In genomic region chr4:134624109-134624862, GRCm38 (mm10) we compare ENCODE assay signal across 8 mouse cellular contexts.
DNase-seq lines count a peak whose midpoint lies in the region; ATAC-seq lines count a peak whose summit lies in the region.

No protein-coding gene starts in this region.

- H3K27ac ChIP-seq in kidney, embryonic 14.5 days (ENCODE audit: low read depth, low read length) = no peak overlapping the region
- H3K27ac ChIP-seq in intestine, embryonic 15.5 days = peak overlapping the region; percentile 44; the same call in 1 of the 2 replicates
- H3K27ac ChIP-seq in lung, embryonic 15.5 days = no peak overlapping the region

- H3K9ac ChIP-seq in kidney, embryonic 14.5 days (ENCODE audit: low read depth, low read length) = no peak overlapping the region; the same call in 1 of the 2 replicates
- no peak overlapping the region; the same call in 1 of the 2 replicates for H3K9ac ChIP-seq in intestine, embryonic 15.5 days
- H3K9ac ChIP-seq in lung, embryonic 15.5 days = no peak overlapping the region

- DNase-seq in kidney, adult 11 months = peak; percentile 32
- peak; percentile 75 for DNase-seq in adrenal gland, postnatal 10 days
- peak; percentile 70 for DNase-seq in gastrocnemius, postnatal 25 days
- no peak for DNase-seq in natural killer cell, adult 2 months (ENCODE audit: low spot score in 2 of 2)
- no peak for DNase-seq in thymus, postnatal 36 days

- H3K4me3 ChIP-seq in kidney, embryonic 14.5 days (ENCODE audit: low read length) = no peak overlapping the region
- H3K4me3 ChIP-seq in intestine, embryonic 15.5 days (replicated peaks) = no peak overlapping the region
- H3K4me3 ChIP-seq in lung, embryonic 15.5 days = no peak overlapping the region

- peaks cover 20% of the 10 kb centered on the region; the same call in 1 of the 2 replicates for H3K4me1 ChIP-seq in kidney, embryonic 14.5 days (ENCODE audit: control insufficient read depth, insufficient read depth, low read length)
- H3K4me1 ChIP-seq in intestine, embryonic 15.5 days (replicated peaks) = peaks cover 11% of the 10 kb centered on the region; the same call in 1 of the 2 replicates
- peaks cover 14% of the 10 kb centered on the region for H3K4me1 ChIP-seq in lung, embryonic 15.5 days

- H3K36me3 ChIP-seq in kidney, embryonic 14.5 days (ENCODE audit: control insufficient read depth, insufficient read depth, low read length) = no peaks in the 10 kb centered on the region
- no peaks in the 10 kb centered on the region for H3K36me3 ChIP-seq in intestine, embryonic 15.5 days
- H3K36me3 ChIP-seq in lung, embryonic 15.5 days = no peaks in the 10 kb centered on the region

- 43% methylated on average over 14 of the region's 14 CpGs for WGBS in kidney, embryonic 14.5 days
- WGBS in intestine, embryonic 15.5 days = 27% methylated on average over 14 of the region's 14 CpGs
- 18% methylated on average over 14 of the region's 14 CpGs for WGBS in lung, embryonic 15.5 days

- no peak for ATAC-seq in kidney, embryonic 14.5 days (ENCODE audit: low FRiP score, low TSS enrichment)
- ATAC-seq in intestine, embryonic 15.5 days = peak; percentile 34; the same call in 1 of the 2 replicates
- ATAC-seq in lung, embryonic 15.5 days (ENCODE audit: borderline replicate concordance, extremely low read depth, low FRiP score, low TSS enrichment) = peak; percentile 66; the same call in 1 of the 2 replicates

- H3K9me3 ChIP-seq in kidney, embryonic 14.5 days (ENCODE audit: control insufficient read depth, low read length) = no peaks in the 10 kb centered on the region
- no peaks in the 10 kb centered on the region for H3K9me3 ChIP-seq in intestine, embryonic 15.5 days
- H3K9me3 ChIP-seq in lung, embryonic 15.5 days = no peaks in the 10 kb centered on the region

- H3K4me2 ChIP-seq in kidney, embryonic 14.5 days (replicated peaks; ENCODE audit: low read depth, low read length) = no peak overlapping the region
- no peak overlapping the region for H3K4me2 ChIP-seq in intestine, embryonic 15.5 days (replicated peaks)
- no peak overlapping the region for H3K4me2 ChIP-seq in lung, embryonic 15.5 days

- H3K27me3 ChIP-seq in kidney, embryonic 14.5 days (ENCODE audit: control insufficient read depth, insufficient read depth, low read length) = no peaks in the 10 kb centered on the region
- H3K27me3 ChIP-seq in intestine, embryonic 15.5 days (replicated peaks) = no peaks in the 10 kb centered on the region
- no peaks in the 10 kb centered on the region for H3K27me3 ChIP-seq in lung, embryonic 15.5 days

Comparison
In these comparisons a context has a peak if more than half of its experiments do, and no peak if none do; other contexts are left out.
1. DNase-seq: peak in kidney, adult 11 months (single experiment), adrenal gland, postnatal 10 days (single experiment) and gastrocnemius, postnatal 25 days (single experiment); none in natural killer cell, adult 2 months (0 of 2) and thymus, postnatal 36 days (0 of 2).